Mouse (Mus musculus): ENCODE measurements at regions not wholly inside any gene's neighbourhood (a gene's known extent, or its start where the extent isn't known, plus 50 kb on each side); places are given as distances from the start of the nearest gene placed in this dataset.

- DNase-seq (ENCODE audit: low spot score in 2 of 2), result peak in 1 of 2 experiments; percentile 9
Observed at GRCm38 (mm10) chr16:80728739-80729138, 471.8 kb upstream of the Ncam2 start.

GRCm38 (mm10) chr16:80773261-80773660 lies 427.2 kb upstream of the Ncam2 start:
- DNase-seq (ENCODE audit: low spot score in 2 of 2), result no peak

GRCm38 (mm10) chr16:80817056-80817455 lies 383.4 kb upstream of the Ncam2 start:
- peak in 1 of 2 experiments; percentile 4 for DNase-seq (ENCODE audit: low spot score in 2 of 2)

GRCm38 (mm10) chr16:80834532-80834931 lies 366.0 kb upstream of the Ncam2 start:
- no peak for DNase-seq (ENCODE audit: low spot score in 2 of 2)
